20 mouse cellular contexts compared by ENCODE assay signal in the genomic region with DNA sequence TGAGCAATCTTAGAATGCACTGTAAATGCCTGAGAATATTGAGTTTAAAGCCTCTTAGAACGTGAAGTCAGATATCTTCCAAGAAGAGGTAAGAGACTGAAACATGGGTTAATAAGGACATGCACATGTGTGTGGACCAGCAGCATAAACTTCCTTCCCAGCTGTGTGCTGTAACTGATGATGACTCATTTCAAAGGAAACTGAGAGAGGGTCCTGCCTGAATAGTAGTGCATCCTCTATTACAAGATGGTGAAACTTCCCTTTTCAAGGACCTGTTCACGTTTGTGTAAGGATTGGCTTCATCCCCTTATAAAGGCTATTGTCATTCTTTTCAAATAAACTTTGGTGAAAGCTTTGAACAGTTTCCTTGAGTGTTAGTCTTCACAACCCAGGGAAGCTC.
DNase-seq lines count a peak whose midpoint lies in the region; ATAC-seq lines count a peak whose summit lies in the region.
"Had no signal": no experiment of that assay in that cellular context is flagged by ENCODE, and none has a peak within 500 bp of the region (broad histone marks: within the 10 kb centered on the region; RNA-seq: fewer than 3 reads in every experiment).

No protein-coding gene starts in this region.

- peak; percentile 97 for ATAC-seq in granulocyte monocyte progenitor cell, adult 5-6 weeks (replicated peaks; ENCODE audit: poor library complexity, severe bottlenecking)
- ATAC-seq in megakaryocyte, adult 5-6 weeks (ENCODE audit: poor library complexity, severe bottlenecking), result peak; percentile 83
- peak; percentile 68 for ATAC-seq in megakaryocyte progenitor cell, adult 5-6 weeks (replicated peaks; ENCODE audit: poor library complexity)
- ATAC-seq: activated CD4-positive, CD25-positive, alpha-beta regulatory T cell, adult 4 months; CD4-positive, CD25-positive, alpha-beta regulatory T cell, adult 4 months; Patski had no signal

- intact Hi-C loops in heart, postnatal 14 days (cut with DNase I), result no loop called here

- DNase-seq in heart, adult 11 months, result peak; percentile 39
- no peak for DNase-seq in heart, postnatal 14 days
- DNase-seq in thymus, adult 18-20 months, result no peak
- DNase-seq in frontal cortex, postnatal 36 days (ENCODE audit: low spot score in 2 of 2), result no peak
- DNase-seq in kidney, postnatal 25 days, result no peak
- DNase-seq: adrenal gland, adult 2 months; adrenal gland, adult 8-10 months; adrenal gland, postnatal 10 days; adrenal gland, postnatal 14 days; adrenal gland, postnatal 25 days; adrenal gland, postnatal 36 days; B cell, adult 2 months; cerebellum, adult 11 months; cerebellum, adult 11-12 months had no signal
